Mouse (Mus musculus): ENCODE measurements around the gene Irf4. TPM values are rescaled to one million over a fixed set of nuclear protein-coding genes. Genes with fewer than 3 reads are reported as not detected.

Gene Irf4
- polyA plus RNA-seq, 1 experiment from 2014 or later: not detected

DNA sequence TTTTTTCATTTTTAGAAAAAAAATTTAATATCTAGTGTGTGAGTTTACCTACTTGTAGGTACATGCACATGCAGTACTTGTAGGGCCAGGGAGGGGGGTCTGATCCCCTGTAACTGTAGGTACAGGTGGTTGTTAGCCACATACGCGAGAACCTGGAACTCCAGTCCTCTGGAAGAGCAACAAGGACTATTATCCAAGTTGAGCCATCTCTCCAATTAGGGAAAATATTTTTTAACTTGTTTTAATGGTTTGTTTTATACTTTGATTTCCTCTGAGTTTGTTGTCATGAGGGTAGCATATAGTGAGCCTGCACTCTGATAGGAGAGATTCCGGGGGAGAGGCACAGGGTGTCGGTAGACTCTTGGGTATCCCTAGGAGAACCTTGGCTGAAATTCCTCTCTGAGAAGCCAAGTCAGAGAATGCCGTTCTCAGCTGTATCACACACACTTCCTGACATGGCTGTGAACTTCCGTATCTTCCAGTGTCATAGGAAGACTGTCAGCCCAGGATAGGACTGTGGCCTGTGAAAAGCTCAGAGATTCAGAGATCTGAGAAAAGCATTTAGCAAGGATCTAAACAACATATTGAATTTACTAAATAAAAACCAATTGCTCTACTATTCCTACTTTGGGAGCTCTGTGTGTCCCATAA lies 18.6 kb downstream of the Irf4 start:
- Histone ChIP-seq H3K4me2 (ENCODE audit: low read depth, low read length) (no peak overlapping the region), H3K36me3 (replicated peaks; ENCODE audit: control insufficient read depth, insufficient read depth, low read depth, low read length) (no peaks in the 10 kb centered on the region), H3K9me3 (replicated peaks; ENCODE audit: control insufficient read depth, low read length) (no peaks in the 10 kb centered on the region), H3K9ac (replicated peaks; ENCODE audit: low read length) (no peak overlapping the region), H3K4me3 (ENCODE audit: low read depth, low read length) (no peak overlapping the region), H3K27me3 (ENCODE audit: control insufficient read depth, insufficient read depth, low read length) (no peaks in the 10 kb centered on the region), H3K27ac (replicated peaks; ENCODE audit: low read depth, low read length) (no peak overlapping the region), H3K4me1 (ENCODE audit: control insufficient read depth, insufficient read depth, low read length) (no peaks in the 10 kb centered on the region)
- WGBS: 84% methylated on average over 6 of the region's 6 CpGs
- no peak for DNase-seq (ENCODE audit: low spot score)
- ATAC-seq (replicated peaks; ENCODE audit: insufficient number of reproducible peaks, low FRiP score, low TSS enrichment, low read depth): no peak

DNA sequence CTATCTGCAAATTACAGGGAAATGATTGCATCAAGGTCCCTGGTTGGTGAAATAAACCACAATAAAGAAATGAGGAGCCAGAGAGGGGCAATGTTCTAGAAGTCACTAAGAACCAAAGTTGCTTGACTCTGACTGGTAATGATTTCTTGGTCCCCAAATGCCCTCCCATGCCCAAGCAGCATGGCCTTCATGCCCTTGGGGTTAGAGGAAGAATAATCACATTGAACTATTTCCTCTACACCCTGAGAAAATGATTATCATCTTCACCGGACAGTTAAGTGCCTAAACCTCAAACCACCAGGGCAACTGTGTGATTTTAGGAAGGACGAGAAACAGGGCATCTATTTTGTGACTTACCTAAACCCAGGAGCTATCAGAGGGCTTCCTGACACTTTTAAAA lies 27.0 kb downstream of the Irf4 start:
- no peak for ATAC-seq (replicated peaks; ENCODE audit: insufficient number of reproducible peaks, low FRiP score, low TSS enrichment, low read depth)

DNA sequence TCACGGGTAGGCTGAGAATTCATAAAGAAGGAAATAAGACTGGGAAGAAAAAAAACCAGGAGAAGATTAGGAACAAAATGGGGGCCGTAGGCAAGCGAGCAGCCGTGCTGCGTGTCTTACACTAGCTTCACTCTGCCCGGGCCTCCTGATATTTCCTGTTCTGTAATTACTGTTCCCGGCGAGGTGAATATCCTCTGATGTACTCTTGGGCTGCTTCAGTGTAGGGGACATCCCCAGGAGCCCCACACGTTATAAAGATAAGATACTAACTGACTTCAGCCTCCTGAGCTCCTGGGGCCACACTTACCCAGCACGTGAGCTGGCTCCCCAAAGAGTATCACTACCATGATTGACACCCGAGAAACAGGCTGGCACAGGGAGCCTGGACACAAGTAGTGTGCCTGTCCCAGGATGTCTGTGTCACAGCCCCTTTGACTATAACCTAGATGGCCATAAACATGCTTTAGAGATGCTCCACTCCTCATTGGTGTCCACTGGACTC lies 28.7 kb downstream of the Irf4 start:
- ATAC-seq (replicated peaks; ENCODE audit: insufficient number of reproducible peaks, low FRiP score, low TSS enrichment, low read depth): no peak
- DNase-seq (ENCODE audit: low spot score): no peak
- H3K36me3 ChIP-seq (replicated peaks; ENCODE audit: control insufficient read depth, insufficient read depth, low read depth, low read length): no peaks in the 10 kb centered on the region
- no peak overlapping the region for H3K4me3 ChIP-seq (ENCODE audit: low read depth, low read length)
- no peak overlapping the region for H3K27ac ChIP-seq (replicated peaks; ENCODE audit: low read depth, low read length)
- H3K9me3 ChIP-seq (replicated peaks; ENCODE audit: control insufficient read depth, low read length): no peaks in the 10 kb centered on the region
- H3K27me3 ChIP-seq (ENCODE audit: control insufficient read depth, insufficient read depth, low read length): no peaks in the 10 kb centered on the region
- no peak overlapping the region for H3K9ac ChIP-seq (replicated peaks; ENCODE audit: low read length)
- peaks cover 7% of the 10 kb centered on the region for H3K4me1 ChIP-seq (ENCODE audit: control insufficient read depth, insufficient read depth, low read length)
- no peak overlapping the region for H3K4me2 ChIP-seq (ENCODE audit: low read depth, low read length)
- WGBS: 60% methylated on average over 11 of the region's 11 CpGs

More for the DNA sequence above, 27.0 kb downstream of the Irf4 start:
- Histone ChIP-seq H3K36me3 (replicated peaks; ENCODE audit: control insufficient read depth, insufficient read depth, low read depth, low read length) (no peaks in the 10 kb centered on the region), H3K4me3 (ENCODE audit: low read depth, low read length) (no peak overlapping the region), H3K27me3 (ENCODE audit: control insufficient read depth, insufficient read depth, low read length) (no peaks in the 10 kb centered on the region), H3K9me3 (replicated peaks; ENCODE audit: control insufficient read depth, low read length) (no peaks in the 10 kb centered on the region), H3K9ac (replicated peaks; ENCODE audit: low read length) (no peak overlapping the region), H3K4me1 (ENCODE audit: control insufficient read depth, insufficient read depth, low read length) (no peaks in the 10 kb centered on the region), H3K27ac (replicated peaks; ENCODE audit: low read depth, low read length) (no peak overlapping the region), H3K4me2 (ENCODE audit: low read depth, low read length) (no peak overlapping the region)
- DNase-seq (ENCODE audit: low spot score): no peak
- 85% methylated on average over 2 of the region's 2 CpGs for WGBS

GRCm38 (mm10) chr13:30781905-30782304 lies 32.9 kb downstream of the Irf4 start:
- no peak overlapping the region for H3K4me2 ChIP-seq (ENCODE audit: low read depth, low read length)
- 46% methylated on average over 2 of the region's 2 CpGs for WGBS

DNA sequence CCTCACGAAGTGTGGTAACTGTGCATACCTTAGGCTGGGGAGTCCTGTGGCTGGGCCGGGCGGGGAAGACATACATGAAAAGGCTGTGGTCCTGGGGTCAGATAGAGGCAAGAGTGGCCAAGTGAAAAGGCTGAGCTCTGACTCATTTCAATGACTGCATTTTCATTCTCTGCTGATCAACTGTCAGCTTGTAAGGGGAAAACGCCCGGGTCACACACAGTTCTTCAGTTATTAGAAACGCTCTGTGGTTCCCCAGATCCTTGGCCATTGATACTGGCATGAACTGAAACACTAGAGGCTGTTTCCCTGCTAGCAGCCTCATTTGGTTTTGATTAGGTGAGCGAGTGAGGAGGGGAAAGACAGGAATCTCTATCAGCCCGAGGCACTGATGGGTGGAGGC lies 33.4 kb downstream of the Irf4 start:
- WGBS: 18% methylated on average over 8 of the region's 8 CpGs
- H3K27ac ChIP-seq (replicated peaks; ENCODE audit: low read depth, low read length): no peak overlapping the region
- H3K4me2 ChIP-seq (ENCODE audit: low read depth, low read length): no peak overlapping the region
- no peaks in the 10 kb centered on the region for H3K27me3 ChIP-seq (ENCODE audit: control insufficient read depth, insufficient read depth, low read length)
- H3K4me1 ChIP-seq (ENCODE audit: control insufficient read depth, insufficient read depth, low read length): peaks cover 7% of the 10 kb centered on the region
- H3K4me3 ChIP-seq (ENCODE audit: low read depth, low read length): no peak overlapping the region
- no peak for ATAC-seq (replicated peaks; ENCODE audit: insufficient number of reproducible peaks, low FRiP score, low TSS enrichment, low read depth)
- no peaks in the 10 kb centered on the region for H3K36me3 ChIP-seq (replicated peaks; ENCODE audit: control insufficient read depth, insufficient read depth, low read depth, low read length)
- no peak overlapping the region for H3K9ac ChIP-seq (replicated peaks; ENCODE audit: low read length)
- H3K9me3 ChIP-seq (replicated peaks; ENCODE audit: control insufficient read depth, low read length): no peaks in the 10 kb centered on the region
- peak; percentile 72 for DNase-seq (ENCODE audit: low spot score)

More at GRCm38 (mm10) chr13:30781905-30782304, 32.9 kb downstream of the Irf4 start:
- no peak overlapping the region for H3K27ac ChIP-seq (replicated peaks; ENCODE audit: low read depth, low read length)
- H3K4me3 ChIP-seq (ENCODE audit: low read depth, low read length): no peak overlapping the region
- H3K36me3 ChIP-seq (replicated peaks; ENCODE audit: control insufficient read depth, insufficient read depth, low read depth, low read length): no peaks in the 10 kb centered on the region
- no peaks in the 10 kb centered on the region for H3K9me3 ChIP-seq (replicated peaks; ENCODE audit: control insufficient read depth, low read length)
- H3K9ac ChIP-seq (replicated peaks; ENCODE audit: low read length): no peak overlapping the region
- no peaks in the 10 kb centered on the region for H3K27me3 ChIP-seq (ENCODE audit: control insufficient read depth, insufficient read depth, low read length)
- DNase-seq (ENCODE audit: low spot score) (no peak), ATAC-seq (replicated peaks; ENCODE audit: insufficient number of reproducible peaks, low FRiP score, low TSS enrichment, low read depth) (no peak)
- H3K4me1 ChIP-seq (ENCODE audit: control insufficient read depth, insufficient read depth, low read length): peaks cover 7% of the 10 kb centered on the region

DNA sequence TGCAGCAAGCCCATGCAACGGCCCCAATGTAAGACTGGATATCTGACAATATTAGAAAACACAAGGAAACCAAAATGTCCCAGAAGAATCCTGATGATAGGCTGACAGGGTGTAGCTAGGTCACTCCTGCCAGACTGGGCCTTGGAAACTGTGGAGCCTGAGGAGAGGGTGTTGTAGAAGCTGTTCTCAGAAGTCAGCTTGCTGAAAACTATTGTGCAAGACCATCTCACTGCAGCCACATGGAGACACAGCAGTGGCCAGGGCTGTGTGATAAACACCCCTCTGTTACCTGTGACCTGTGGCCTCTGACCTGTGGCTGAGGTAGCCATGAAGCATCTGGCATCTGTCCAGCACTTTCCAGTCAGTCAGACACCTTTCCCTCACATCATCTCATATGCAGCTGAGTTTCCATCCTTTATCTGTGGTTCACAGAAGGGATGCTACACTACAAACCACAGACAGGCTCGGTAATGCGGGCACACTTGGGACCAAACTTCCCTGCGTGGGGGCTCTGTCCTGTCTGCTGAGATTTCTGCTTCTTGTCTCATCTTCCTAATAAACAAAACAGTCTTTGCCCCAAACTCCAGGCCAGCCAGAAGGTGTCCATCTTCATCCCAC lies 36.5 kb downstream of the Irf4 start:
- ATAC-seq (replicated peaks; ENCODE audit: insufficient number of reproducible peaks, low FRiP score, low TSS enrichment, low read depth) (no peak), DNase-seq (ENCODE audit: low spot score) (no peak)
- no peaks in the 10 kb centered on the region for H3K9me3 ChIP-seq (replicated peaks; ENCODE audit: control insufficient read depth, low read length)
- no peak overlapping the region for H3K27ac ChIP-seq (replicated peaks; ENCODE audit: low read depth, low read length)
- 84% methylated on average over 4 of the region's 4 CpGs for WGBS
- H3K27me3 ChIP-seq (ENCODE audit: control insufficient read depth, insufficient read depth, low read length): no peaks in the 10 kb centered on the region
- no peak overlapping the region for H3K4me3 ChIP-seq (ENCODE audit: low read depth, low read length)
- peaks cover 7% of the 10 kb centered on the region for H3K4me1 ChIP-seq (ENCODE audit: control insufficient read depth, insufficient read depth, low read length)
- no peaks in the 10 kb centered on the region for H3K36me3 ChIP-seq (replicated peaks; ENCODE audit: control insufficient read depth, insufficient read depth, low read depth, low read length)
- no peak overlapping the region for H3K4me2 ChIP-seq (ENCODE audit: low read depth, low read length)
- H3K9ac ChIP-seq (replicated peaks; ENCODE audit: low read length): no peak overlapping the region

GRCm38 (mm10) chr13:30786235-30787035 lies 37.4 kb downstream of the Irf4 start:
- no peak overlapping the region for H3K27ac ChIP-seq (replicated peaks; ENCODE audit: low read depth, low read length)

DNA sequence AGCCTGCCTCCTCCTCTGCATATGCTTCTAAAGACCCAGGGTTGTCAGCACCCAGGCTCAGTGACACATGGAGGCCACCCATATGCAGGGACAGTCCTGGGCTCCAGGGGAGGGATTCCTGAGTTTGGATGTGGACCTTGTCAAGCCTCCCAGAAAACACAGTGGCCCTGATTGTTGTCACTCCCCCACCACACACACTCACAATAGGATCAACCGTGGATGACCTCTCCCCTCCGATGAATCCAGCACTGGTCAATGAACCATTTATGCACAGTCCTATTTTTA lies 38.0 kb downstream of the Irf4 start:
- DNase-seq (ENCODE audit: low spot score) (no peak), ATAC-seq (replicated peaks; ENCODE audit: insufficient number of reproducible peaks, low FRiP score, low TSS enrichment, low read depth) (no peak)
- Histone ChIP-seq H3K9ac (replicated peaks; ENCODE audit: low read length) (no peak overlapping the region), H3K4me1 (ENCODE audit: control insufficient read depth, insufficient read depth, low read length) (peaks cover 5% of the 10 kb centered on the region), H3K27ac (replicated peaks; ENCODE audit: low read depth, low read length) (no peak overlapping the region), H3K4me2 (ENCODE audit: low read depth, low read length) (no peak overlapping the region), H3K36me3 (replicated peaks; ENCODE audit: control insufficient read depth, insufficient read depth, low read depth, low read length) (no peaks in the 10 kb centered on the region), H3K9me3 (replicated peaks; ENCODE audit: control insufficient read depth, low read length) (no peaks in the 10 kb centered on the region), H3K27me3 (ENCODE audit: control insufficient read depth, insufficient read depth, low read length) (no peaks in the 10 kb centered on the region), H3K4me3 (ENCODE audit: low read depth, low read length) (no peak overlapping the region)
- WGBS: 58% methylated on average over 2 of the region's 2 CpGs

More at GRCm38 (mm10) chr13:30786235-30787035, 37.4 kb downstream of the Irf4 start:
- H3K4me2 ChIP-seq (ENCODE audit: low read depth, low read length): no peak overlapping the region
- H3K9me3 ChIP-seq (replicated peaks; ENCODE audit: control insufficient read depth, low read length): no peaks in the 10 kb centered on the region
- H3K36me3 ChIP-seq (replicated peaks; ENCODE audit: control insufficient read depth, insufficient read depth, low read depth, low read length): no peaks in the 10 kb centered on the region
- H3K4me1 ChIP-seq (ENCODE audit: control insufficient read depth, insufficient read depth, low read length): peaks cover 7% of the 10 kb centered on the region
- H3K9ac ChIP-seq (replicated peaks; ENCODE audit: low read length): no peak overlapping the region
- no peak for ATAC-seq (replicated peaks; ENCODE audit: insufficient number of reproducible peaks, low FRiP score, low TSS enrichment, low read depth)
- no peaks in the 10 kb centered on the region for H3K27me3 ChIP-seq (ENCODE audit: control insufficient read depth, insufficient read depth, low read length)
- WGBS: 77% methylated on average over 5 of the region's 5 CpGs
- H3K4me3 ChIP-seq (ENCODE audit: low read depth, low read length): no peak overlapping the region
- DNase-seq (ENCODE audit: low spot score): no peak

All from embryonic facial prominence, embryonic 11.5 days (tissue).